In the genomic region with DNA sequence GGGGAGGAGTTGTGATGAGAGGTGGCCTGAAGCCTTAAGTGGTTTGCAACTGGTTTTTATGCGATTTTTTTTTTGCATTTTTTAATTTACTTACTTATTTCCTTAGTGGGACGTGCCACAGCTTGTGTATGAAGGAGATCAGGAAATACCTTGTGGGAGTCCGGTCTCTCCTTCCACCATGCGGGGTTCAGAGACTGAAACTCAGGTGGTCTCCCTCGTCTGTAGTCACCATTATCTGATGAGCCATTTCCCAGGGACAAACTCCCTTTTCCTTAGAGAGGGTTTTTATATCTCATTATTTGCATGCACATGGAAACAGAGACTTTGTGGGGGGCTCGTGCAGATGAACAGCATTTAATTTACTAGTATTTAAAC, we compare ENCODE assay signal across 8 mouse cellular contexts. TPM values are rescaled to one million over a fixed set of nuclear protein-coding genes. Genes with fewer than 3 reads are reported as not detected.
DNase-seq lines count a peak whose midpoint lies in the region; ATAC-seq and TF ChIP-seq lines count a peak whose summit lies in the region.

No protein-coding gene starts in this region.

- no peak for TF ChIP-seq EP300 in heart, postnatal 0 days (IDR thresholded peaks at IDR 0.05; ENCODE audit: low read depth)

- H3K4me1 ChIP-seq in heart, postnatal 0 days (ENCODE audit: control insufficient read depth, insufficient read depth), result no peaks in the 10 kb centered on the region
- H3K4me1 ChIP-seq in hindbrain, embryonic 12.5 days, result no peaks in the 10 kb centered on the region
- H3K4me1 ChIP-seq in midbrain, embryonic 10.5 days, result peaks cover 7% of the 10 kb centered on the region; the same call in 1 of the 2 replicates

- no peak for DNase-seq in heart, postnatal 0 days (ENCODE audit: low spot score)
- DNase-seq in heart, postnatal 10 days, result no peak
- no peak for DNase-seq in midbrain, embryonic 10.5 days (ENCODE audit: low spot score)
- DNase-seq in right cerebral cortex, postnatal 36 days (ENCODE audit: low spot score in 2 of 2), result no peak
- no peak for DNase-seq in adrenal gland, adult 2 months
- no peak for DNase-seq in spleen, adult 12 weeks (ENCODE audit: low spot score)

- H3K9me3 ChIP-seq in heart, postnatal 0 days (replicated peaks; ENCODE audit: control insufficient read depth, low read length), result no peaks in the 10 kb centered on the region
- H3K9me3 ChIP-seq in hindbrain, embryonic 12.5 days (replicated peaks), result no peaks in the 10 kb centered on the region; the same call in 1 of the 2 replicates
- 0 out of 2 replicates have a peak, but pooled peaks cover 9% of the 10 kb centered on the region for H3K9me3 ChIP-seq in midbrain, embryonic 10.5 days (replicated peaks)

- peak overlapping the region; percentile 56 for H3K4me3 ChIP-seq in heart, postnatal 0 days (ENCODE audit: low read depth, low read length)
- H3K4me3 ChIP-seq in hindbrain, embryonic 12.5 days, result peak overlapping the region; percentile 44
- peak overlapping the region; percentile 64 for H3K4me3 ChIP-seq in midbrain, embryonic 10.5 days

- H3K4me2 ChIP-seq in heart, postnatal 0 days (ENCODE audit: low read depth, low read length), result peak overlapping the region; percentile 61
- peak overlapping the region; percentile 49 for H3K4me2 ChIP-seq in hindbrain, embryonic 12.5 days (replicated peaks)

- no peak for ATAC-seq in heart, postnatal 0 days (ENCODE audit: insufficient read depth, low read depth)
- peak; percentile 16; the same call in 1 of the 2 replicates for ATAC-seq in common myeloid progenitor, adult 5-6 weeks (replicated peaks; ENCODE audit: low read depth, poor library complexity, severe bottlenecking)
- no peak for ATAC-seq in hindbrain, embryonic 12.5 days (ENCODE audit: low FRiP score)

- TF ChIP-seq CTCF in heart, postnatal 0 days (IDR thresholded peaks at IDR 0.05; ENCODE audit: low read depth), result no peak

- no peaks in the 10 kb centered on the region for H3K27me3 ChIP-seq in heart, postnatal 0 days (ENCODE audit: control insufficient read depth, insufficient read depth, low read length)
- H3K27me3 ChIP-seq in hindbrain, embryonic 12.5 days, result no peaks in the 10 kb centered on the region
- no peaks in the 10 kb centered on the region for H3K27me3 ChIP-seq in midbrain, embryonic 10.5 days (ENCODE audit: low read depth, poor library complexity, severe bottlenecking)

- no peaks in the 10 kb centered on the region for H3K36me3 ChIP-seq in heart, postnatal 0 days (replicated peaks; ENCODE audit: control insufficient read depth, insufficient read depth, low read length)
- H3K36me3 ChIP-seq in hindbrain, embryonic 12.5 days, result no peaks in the 10 kb centered on the region
- H3K36me3 ChIP-seq in midbrain, embryonic 10.5 days, result no peaks in the 10 kb centered on the region

- WGBS in heart, postnatal 0 days, result 48% methylated on average over 6 of the region's 6 CpGs
- WGBS in hindbrain, embryonic 12.5 days, result 57% methylated on average over 6 of the region's 6 CpGs
- WGBS in midbrain, embryonic 10.5 days, result 69% methylated on average over 6 of the region's 6 CpGs

- H3K27ac ChIP-seq in heart, postnatal 0 days (ENCODE audit: low read depth), result no peak overlapping the region
- 0 out of 2 replicates have a peak overlapping the region, but pooled peaks have one; percentile 1 for H3K27ac ChIP-seq in hindbrain, embryonic 12.5 days
- peak overlapping the region; percentile 89 for H3K27ac ChIP-seq in midbrain, embryonic 10.5 days (replicated peaks)

- H3K9ac ChIP-seq in heart, postnatal 0 days (replicated peaks; ENCODE audit: low read depth, low read length), result 0 out of 2 replicates have a peak overlapping the region, but pooled peaks have one; percentile 6
- peak overlapping the region; percentile 54 for H3K9ac ChIP-seq in hindbrain, embryonic 12.5 days

- intact Hi-C loops in heart, postnatal 10 days (cut with DNase I), result no loop called here

RNA-seq across cellular contexts. Expression of a gene that starts 0.5 kb away (rescaled TPM):
- 0.19 and 1.1 TPM in 2 replicates for total RNA-seq in heart, postnatal 0 days (2014; rRNA removed; ENCODE audit: low replicate concordance)
- polyA plus RNA-seq in heart, postnatal 0 days (2015; fragmentation: Nextera tagmentation; extraction: Ambion mirVana), result 0.42 and 0.86 TPM in 2 replicates
- total RNA-seq in heart, postnatal 10 days (2021), result under 1 TPM; 0.12 to 0.19 TPM
- total RNA-seq in common myeloid progenitor, adult 5-6 weeks (2017), result 1.5 and 3.2 TPM in 2 replicates
- 4.8 and 5.2 TPM in 2 replicates for polyA plus RNA-seq in hindbrain, embryonic 12.5 days (2016; fragmentation: Nextera tagmentation; extraction: Ambion mirVana)
- polyA plus RNA-seq in midbrain, embryonic 10.5 days (2016; fragmentation: Nextera tagmentation; extraction: Ambion mirVana), result 5.2 and 5.4 TPM in 2 replicates
- under 1 TPM; 0.37 to 0.38 TPM for total RNA-seq in adrenal gland, adult 2 months (2021)
- polyA plus RNA-seq in adrenal gland, adult 2 months (2012; rRNA removed), result 0.04 and 0.08 TPM in 2 replicates

RNA-seq across cellular contexts. Expression of a gene that starts 35.9 kb away (rescaled TPM):
- total RNA-seq in heart, postnatal 0 days (2014; rRNA removed; ENCODE audit: low replicate concordance), result 2.2 and 3.5 TPM in 2 replicates
- 2.4 and 2.7 TPM in 2 replicates for polyA plus RNA-seq in heart, postnatal 0 days (2015; fragmentation: Nextera tagmentation; extraction: Ambion mirVana)
- 1 to 10 TPM; 4.7 to 9.8 TPM for total RNA-seq in heart, postnatal 10 days (2021)
- total RNA-seq in common myeloid progenitor, adult 5-6 weeks (2017), result 12.0 and 26.3 TPM in 2 replicates
- polyA plus RNA-seq in hindbrain, embryonic 12.5 days (2016; fragmentation: Nextera tagmentation; extraction: Ambion mirVana), result 9.3 and 10.4 TPM in 2 replicates
- 10.7 and 10.9 TPM in 2 replicates for polyA plus RNA-seq in midbrain, embryonic 10.5 days (2016; fragmentation: Nextera tagmentation; extraction: Ambion mirVana)
- total RNA-seq in adrenal gland, adult 2 months (2021), result 1 to 10 TPM; 6.6 to 9.4 TPM
- 0.58 and 0.70 TPM in 2 replicates for polyA plus RNA-seq in adrenal gland, adult 2 months (2012; rRNA removed)

RNA-seq across cellular contexts. Expression of a gene that starts 41.4 kb away (rescaled TPM):
- 7.7 and 8.6 TPM in 2 replicates for total RNA-seq in heart, postnatal 0 days (2014; rRNA removed; ENCODE audit: low replicate concordance)
- 4.9 and 5.6 TPM in 2 replicates for polyA plus RNA-seq in heart, postnatal 0 days (2015; fragmentation: Nextera tagmentation; extraction: Ambion mirVana)
- 1 to 10 TPM; 4.6 to 6.0 TPM for total RNA-seq in heart, postnatal 10 days (2021)
- total RNA-seq in common myeloid progenitor, adult 5-6 weeks (2017), result 6.3 and 7.4 TPM in 2 replicates
- polyA plus RNA-seq in hindbrain, embryonic 12.5 days (2016; fragmentation: Nextera tagmentation; extraction: Ambion mirVana), result 19.2 TPM in 2 replicates
- 14.0 and 14.9 TPM in 2 replicates for polyA plus RNA-seq in midbrain, embryonic 10.5 days (2016; fragmentation: Nextera tagmentation; extraction: Ambion mirVana)
- 1 to 10 TPM; 9.4 to 9.7 TPM for total RNA-seq in adrenal gland, adult 2 months (2021)
- 2.6 and 4.2 TPM in 2 replicates for polyA plus RNA-seq in adrenal gland, adult 2 months (2012; rRNA removed)
